24 mouse cellular contexts compared by ENCODE assay signal in the genomic region with DNA sequence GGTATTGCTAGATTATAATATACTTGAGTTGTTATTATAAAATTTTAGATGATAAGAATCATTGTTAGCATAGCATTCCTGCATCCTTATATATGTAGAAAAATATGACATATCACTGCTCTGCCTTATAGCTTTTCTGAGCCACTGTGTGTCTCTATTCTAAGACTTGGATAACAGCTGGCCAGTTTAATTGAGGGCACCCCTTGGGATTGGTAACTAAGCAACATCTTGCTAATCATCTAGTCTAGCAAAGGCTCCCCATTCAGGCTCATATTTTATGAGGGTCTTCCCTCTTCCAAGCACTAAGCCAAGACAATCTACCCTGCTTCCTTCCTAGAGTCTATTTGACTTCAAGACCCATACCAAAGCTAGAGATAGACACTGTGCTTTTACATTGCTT. TPM values are rescaled to one million over a fixed set of nuclear protein-coding genes. Genes with fewer than 3 reads are reported as not detected.
A peak's percentile ranks its signal among the peaks of the same experiment; 100 is the strongest.
DNase-seq lines count a peak whose midpoint lies in the region; ATAC-seq and TF ChIP-seq lines count a peak whose summit lies in the region.
"Had no signal": no experiment of that assay in that cellular context is flagged by ENCODE, and none has a peak within 500 bp of the region (broad histone marks: within the 10 kb centered on the region; RNA-seq: fewer than 3 reads in every experiment).

No protein-coding gene starts in this region.

- no peak overlapping the region for H3K27ac ChIP-seq in forebrain, embryonic 14.5 days (ENCODE audit: low read depth, low read length)
- H3K27ac ChIP-seq in forebrain, embryonic 11.5 days (ENCODE audit: low read depth, low read length): no peak overlapping the region
- no peak overlapping the region for H3K27ac ChIP-seq in hindbrain, embryonic 15.5 days (replicated peaks)
- no peak overlapping the region for H3K27ac ChIP-seq in midbrain, embryonic 16.5 days (ENCODE audit: low read length)
- no peak overlapping the region for H3K27ac ChIP-seq in stomach, embryonic 15.5 days
- no peak overlapping the region for H3K27ac ChIP-seq in liver, postnatal 0 days (ENCODE audit: low read depth)
- H3K27ac ChIP-seq: embryonic facial prominence, embryonic 13.5 days; kidney, postnatal 0 days had no signal

- no peak overlapping the region for H3K9ac ChIP-seq in forebrain, embryonic 14.5 days (ENCODE audit: low read length)
- H3K9ac ChIP-seq in forebrain, embryonic 11.5 days (ENCODE audit: low read length): no peak overlapping the region
- no peak overlapping the region for H3K9ac ChIP-seq in hindbrain, embryonic 15.5 days
- H3K9ac ChIP-seq in midbrain, embryonic 16.5 days (ENCODE audit: low read depth, low read length): no peak overlapping the region
- no peak overlapping the region for H3K9ac ChIP-seq in stomach, embryonic 15.5 days
- no peak overlapping the region for H3K9ac ChIP-seq in liver, postnatal 0 days (replicated peaks)
- H3K9ac ChIP-seq: embryonic facial prominence, embryonic 13.5 days; lung, embryonic 14.5 days had no signal

- no peak for TF ChIP-seq EP300 in liver, postnatal 0 days (IDR thresholded peaks at IDR 0.05; ENCODE audit: low read depth)

- no peak overlapping the region for H3K4me3 ChIP-seq in forebrain, embryonic 14.5 days (ENCODE audit: low read depth, low read length)
- no peak overlapping the region for H3K4me3 ChIP-seq in forebrain, embryonic 11.5 days (ENCODE audit: low read depth, low read length)
- H3K4me3 ChIP-seq in hindbrain, embryonic 15.5 days: no peak overlapping the region
- no peak overlapping the region for H3K4me3 ChIP-seq in midbrain, embryonic 16.5 days (ENCODE audit: low read depth, low read length)
- H3K4me3 ChIP-seq in stomach, embryonic 15.5 days (replicated peaks): no peak overlapping the region
- no peak overlapping the region for H3K4me3 ChIP-seq in liver, postnatal 0 days (ENCODE audit: low read depth, low read length)
- H3K4me3 ChIP-seq: embryonic facial prominence, embryonic 13.5 days had no signal

- ATAC-seq in forebrain, embryonic 14.5 days: 0 out of 2 replicates have a peak, but pooled peaks have one; percentile 32
- no peak for ATAC-seq in forebrain, embryonic 11.5 days (replicated peaks; ENCODE audit: low FRiP score)
- peak; percentile 59; the same call in 1 of the 2 replicates for ATAC-seq in hindbrain, embryonic 15.5 days (ENCODE audit: low FRiP score, low read depth)
- ATAC-seq in midbrain, embryonic 16.5 days: peak; percentile 60; the same call in 1 of the 2 replicates
- ATAC-seq in stomach, embryonic 15.5 days (ENCODE audit: insufficient read depth, low FRiP score, low read depth): no peak
- ATAC-seq in liver, postnatal 0 days: no peak

- H3K9me3 ChIP-seq in forebrain, embryonic 14.5 days (replicated peaks; ENCODE audit: control insufficient read depth, low read length): no peaks in the 10 kb centered on the region
- no peaks in the 10 kb centered on the region for H3K9me3 ChIP-seq in forebrain, embryonic 11.5 days (ENCODE audit: control insufficient read depth, low read length)
- H3K9me3 ChIP-seq in hindbrain, embryonic 15.5 days: no peaks in the 10 kb centered on the region
- no peaks in the 10 kb centered on the region for H3K9me3 ChIP-seq in midbrain, embryonic 16.5 days (replicated peaks; ENCODE audit: control insufficient read depth, low read length, poor library complexity, severe bottlenecking)
- H3K9me3 ChIP-seq in stomach, embryonic 15.5 days: no peaks in the 10 kb centered on the region
- H3K9me3 ChIP-seq in liver, postnatal 0 days (ENCODE audit: low read length): no peaks in the 10 kb centered on the region
- H3K9me3 ChIP-seq: embryonic facial prominence, embryonic 13.5 days had no signal

- peaks cover 3% of the 10 kb centered on the region; the same call in 1 of the 2 replicates for H3K4me1 ChIP-seq in forebrain, embryonic 14.5 days (ENCODE audit: control insufficient read depth, insufficient read depth, low read length)
- no peaks in the 10 kb centered on the region for H3K4me1 ChIP-seq in forebrain, embryonic 11.5 days (replicated peaks; ENCODE audit: control insufficient read depth, insufficient read depth, low read length)
- H3K4me1 ChIP-seq in hindbrain, embryonic 15.5 days (replicated peaks): no peaks in the 10 kb centered on the region
- no peaks in the 10 kb centered on the region; the same call in 1 of the 2 replicates for H3K4me1 ChIP-seq in midbrain, embryonic 16.5 days (ENCODE audit: control insufficient read depth, insufficient read depth, low read length)
- 0 out of 2 replicates have a peak, but pooled peaks cover 3% of the 10 kb centered on the region for H3K4me1 ChIP-seq in stomach, embryonic 15.5 days
- no peaks in the 10 kb centered on the region for H3K4me1 ChIP-seq in liver, postnatal 0 days (ENCODE audit: insufficient read depth)

- H3K4me2 ChIP-seq in forebrain, embryonic 14.5 days (ENCODE audit: low read length): no peak overlapping the region
- no peak overlapping the region for H3K4me2 ChIP-seq in forebrain, embryonic 11.5 days (ENCODE audit: low read depth, low read length, severe bottlenecking)
- H3K4me2 ChIP-seq in hindbrain, embryonic 15.5 days: no peak overlapping the region
- no peak overlapping the region for H3K4me2 ChIP-seq in midbrain, embryonic 16.5 days (ENCODE audit: low read length)
- H3K4me2 ChIP-seq in stomach, embryonic 15.5 days: peak overlapping the region; percentile 13; the same call in 1 of the 2 replicates
- no peak overlapping the region for H3K4me2 ChIP-seq in liver, postnatal 0 days (ENCODE audit: low read depth, low read length)
- H3K4me2 ChIP-seq: embryonic facial prominence, embryonic 13.5 days; liver, embryonic 11.5 days; lung, embryonic 14.5 days had no signal

- intact Hi-C loops in gastrocnemius, postnatal 14 days (cut with DNase I; ENCODE audit: low total_unique reads): no loop called here

- H3K27me3 ChIP-seq in forebrain, embryonic 14.5 days (replicated peaks; ENCODE audit: control insufficient read depth, insufficient read depth, low read length): no peaks in the 10 kb centered on the region
- no peaks in the 10 kb centered on the region for H3K27me3 ChIP-seq in forebrain, embryonic 11.5 days (ENCODE audit: control insufficient read depth, insufficient read depth, low read length)
- H3K27me3 ChIP-seq in hindbrain, embryonic 15.5 days: no peaks in the 10 kb centered on the region
- no peaks in the 10 kb centered on the region for H3K27me3 ChIP-seq in midbrain, embryonic 16.5 days (ENCODE audit: control insufficient read depth, insufficient read depth, low read depth, low read length)
- H3K27me3 ChIP-seq in stomach, embryonic 15.5 days (replicated peaks): no peaks in the 10 kb centered on the region
- no peaks in the 10 kb centered on the region for H3K27me3 ChIP-seq in liver, postnatal 0 days (ENCODE audit: insufficient read depth, low read length)
- H3K27me3 ChIP-seq: embryonic facial prominence, embryonic 13.5 days had no signal

- peak; percentile 46 for DNase-seq in forebrain, embryonic 14.5 days (ENCODE audit: low spot score)
- DNase-seq in forebrain, embryonic 11.5 days (ENCODE audit: low spot score): no peak
- no peak for DNase-seq in gastrocnemius, postnatal 14 days
- no peak for DNase-seq in adrenal gland, adult 2 months
- no peak for DNase-seq in liver, postnatal 0 days
- DNase-seq: adrenal gland, postnatal 14 days; B cell, adult 2 months; cerebellum, adult 18-20 months; heart, postnatal 4 days; kidney, adult 11 months; left cerebral cortex, postnatal 4 days; lung, embryonic 14.5 days; lung, postnatal 4 days; right cerebral cortex, postnatal 25 days; thymus, adult 2 months had no signal

- no peak for TF ChIP-seq CTCF in liver, postnatal 0 days (IDR thresholded peaks at IDR 0.05; ENCODE audit: low read depth)

- H3K36me3 ChIP-seq in forebrain, embryonic 14.5 days (ENCODE audit: control insufficient read depth, insufficient read depth, low read length): no peaks in the 10 kb centered on the region
- H3K36me3 ChIP-seq in forebrain, embryonic 11.5 days (ENCODE audit: control insufficient read depth, insufficient read depth, low read length): no peaks in the 10 kb centered on the region
- H3K36me3 ChIP-seq in hindbrain, embryonic 15.5 days: no peaks in the 10 kb centered on the region
- H3K36me3 ChIP-seq in midbrain, embryonic 16.5 days (ENCODE audit: control insufficient read depth, insufficient read depth, low read length): no peaks in the 10 kb centered on the region
- H3K36me3 ChIP-seq in stomach, embryonic 15.5 days: no peaks in the 10 kb centered on the region
- no peaks in the 10 kb centered on the region for H3K36me3 ChIP-seq in liver, postnatal 0 days (replicated peaks; ENCODE audit: insufficient read depth, low read length)
- H3K36me3 ChIP-seq: embryonic facial prominence, embryonic 13.5 days had no signal

RNA-seq across cellular contexts. Expression of a gene that starts 1.4 kb away (rescaled TPM):
- polyA plus RNA-seq in forebrain, embryonic 14.5 days (2014; fragmentation: Nextera tagmentation; extraction: Ambion mirVana): not detected in 2 replicates
- 0.36 TPM in 1 of 2 replicates, not detected in the other for polyA plus RNA-seq in forebrain, embryonic 11.5 days (2014; fragmentation: Nextera tagmentation; extraction: Ambion mirVana)
- 0.53 and 0.98 TPM in 2 replicates for polyA plus RNA-seq in hindbrain, embryonic 15.5 days (2015; fragmentation: Nextera tagmentation; extraction: Ambion mirVana)
- 0.23 TPM in 1 of 2 replicates, not detected in the other for polyA plus RNA-seq in midbrain, embryonic 16.5 days (2015; fragmentation: Nextera tagmentation; extraction: Ambion mirVana)
- polyA plus RNA-seq in stomach, embryonic 15.5 days (2015; fragmentation: Nextera tagmentation; extraction: Ambion mirVana): 203 and 225 TPM in 2 replicates
- not detected for total RNA-seq in gastrocnemius, postnatal 14 days (2021)
- total RNA-seq in adrenal gland, adult 2 months (2021): not detected
- not detected in 2 replicates for polyA plus RNA-seq in adrenal gland, adult 2 months (2012; rRNA removed)
- polyA plus RNA-seq in liver, postnatal 0 days (2015; fragmentation: Nextera tagmentation; extraction: Ambion mirVana): not detected in 2 replicates
- total RNA-seq: adrenal gland, postnatal 14 days; granulocyte monocyte progenitor cell, adult 5-6 weeks; heart, postnatal 4 days; layer of hippocampus, adult 18-20 months; left cerebral cortex, postnatal 4 days; monocyte, adult 5-6 weeks had no signal

RNA-seq across cellular contexts. Expression of a gene that starts 48.2 kb away (rescaled TPM):
- polyA plus RNA-seq in forebrain, embryonic 14.5 days (2014; fragmentation: Nextera tagmentation; extraction: Ambion mirVana): 249 and 271 TPM in 2 replicates
- 187 and 199 TPM in 2 replicates for polyA plus RNA-seq in forebrain, embryonic 11.5 days (2014; fragmentation: Nextera tagmentation; extraction: Ambion mirVana)
- polyA plus RNA-seq in hindbrain, embryonic 15.5 days (2015; fragmentation: Nextera tagmentation; extraction: Ambion mirVana): 406 and 422 TPM in 2 replicates
- polyA plus RNA-seq in midbrain, embryonic 16.5 days (2015; fragmentation: Nextera tagmentation; extraction: Ambion mirVana): 387 and 445 TPM in 2 replicates
- polyA plus RNA-seq in stomach, embryonic 15.5 days (2015; fragmentation: Nextera tagmentation; extraction: Ambion mirVana): 134 and 146 TPM in 2 replicates
- 10 to 100 TPM; 42.4 to 47.0 TPM for total RNA-seq in gastrocnemius, postnatal 14 days (2021)
- total RNA-seq in adrenal gland, adult 2 months (2021): 10 to 100 TPM; 10.1 to 15.5 TPM
- polyA plus RNA-seq in adrenal gland, adult 2 months (2012; rRNA removed): 79.2 and 146 TPM in 2 replicates
- 18.3 and 19.7 TPM in 2 replicates for polyA plus RNA-seq in liver, postnatal 0 days (2015; fragmentation: Nextera tagmentation; extraction: Ambion mirVana)

Comparison
In these comparisons a context has a peak if more than half of its experiments do, and no peak if none do; other contexts are left out.
1. ATAC-seq: peak in forebrain, embryonic 14.5 days (single experiment), hindbrain, embryonic 15.5 days (single experiment) and midbrain, embryonic 16.5 days (single experiment); none in forebrain, embryonic 11.5 days (single experiment), stomach, embryonic 15.5 days (single experiment) and liver, postnatal 0 days (single experiment).
2. RNA of a gene that starts 1.4 kb away (polyA plus RNA-seq): 203 to 225 TPM in stomach, embryonic 15.5 days; 0.53 to 0.98 TPM in hindbrain, embryonic 15.5 days, 0.23 TPM in midbrain, embryonic 16.5 days, not detected in forebrain, embryonic 14.5 days, 0.36 TPM in forebrain, embryonic 11.5 days, not detected in adrenal gland, adult 2 months and not detected in liver, postnatal 0 days; every median in the first group is over 100 times any median in the second.